Mouse (Mus musculus) erythroblast, embryonic 14.5 days (primary cell): ENCODE results near the gene Vcan.

Source experiments
- GATA1 ChIP-seq: IDR thresholded peaks from 2 replicates; pipeline ENCODE4 v1.6.1; 2012; ENCODE audit warnings: low read length, inconsistent platforms, mixed read lengths
- TAL1 ChIP-seq: IDR thresholded peaks from 3 replicates; pipeline ENCODE4 v1.6.1; 2012; ENCODE audit warnings: low read length, inconsistent platforms, mixed read lengths

DNA sequence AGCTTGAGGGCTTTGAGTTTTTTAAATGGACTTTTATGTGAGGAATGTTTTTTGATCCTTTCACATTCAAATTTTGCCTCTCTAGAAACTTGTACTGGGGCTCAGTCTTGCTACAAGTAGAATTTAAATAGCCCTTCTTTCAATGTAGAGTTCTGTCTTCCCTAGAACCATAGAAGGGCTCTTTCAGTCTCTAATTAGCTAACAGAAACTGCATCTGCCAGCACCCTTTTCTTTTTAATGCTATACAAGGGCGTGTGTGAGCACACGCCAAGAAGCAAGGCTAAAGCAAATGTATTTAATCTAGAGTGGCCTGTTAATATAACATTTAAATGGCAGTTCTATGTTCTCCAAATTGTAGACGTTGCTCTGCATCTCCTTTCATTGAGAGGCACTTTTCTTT is 134.9 kb downstream of the Vcan start:
- no peak for TF ChIP-seq GATA1
- TF ChIP-seq TAL1: no peak
